Comparison of ENCODE assay signal across 10 mouse cellular contexts in the genomic region with DNA sequence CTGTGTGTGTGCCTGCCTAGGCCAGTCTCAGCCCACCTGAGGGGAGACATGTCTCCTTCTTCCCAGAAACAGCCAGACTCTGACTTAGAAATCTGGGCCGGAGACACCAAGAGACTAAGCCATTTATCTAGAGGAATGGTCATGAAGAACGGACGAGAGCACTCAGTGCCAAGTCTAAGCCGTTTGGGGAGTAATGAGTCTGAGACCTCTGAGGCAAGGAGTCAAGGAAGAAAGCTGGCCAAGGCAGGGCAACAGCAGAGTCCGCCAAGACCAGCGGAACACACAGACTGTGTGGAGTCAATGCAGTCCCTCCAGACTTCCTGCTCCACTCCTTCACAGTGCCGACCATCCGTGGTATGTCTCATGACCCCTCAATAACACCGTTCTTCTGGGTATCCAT.
DNase-seq lines count a peak whose midpoint lies in the region.
"Had no signal": no experiment of that assay in that cellular context is flagged by ENCODE, and none has a peak within 500 bp of the region (broad histone marks: within the 10 kb centered on the region; RNA-seq: fewer than 3 reads in every experiment).

No protein-coding gene starts in this region.

- DNase-seq in gastrocnemius, postnatal 25 days = peak; percentile 25
- DNase-seq in gastrocnemius, postnatal 4 days (ENCODE audit: low spot score in 2 of 2) = no peak
- DNase-seq in adipocyte (ENCODE audit: low spot score) = peak; percentile 28
- peak; percentile 13 to 31 for DNase-seq in heart, postnatal 14 days
- peak; percentile 61 for DNase-seq in lung, postnatal 10 days
- no peak for DNase-seq in urinary bladder, postnatal 10 days (ENCODE audit: low spot score)
- DNase-seq in thymus, postnatal 4 days = no peak
- no peak for DNase-seq in left cerebral cortex, postnatal 25 days (ENCODE audit: low spot score in 2 of 2)
- DNase-seq: retina, postnatal 1 day; thymus, postnatal 25 days had no signal

- intact Hi-C loops in heart, postnatal 14 days (cut with DNase I) = no loop called here
- intact Hi-C loops in left cerebral cortex, postnatal 25 days (cut with DNase I) = no loop called here

Comparison
In these comparisons a context has a peak if more than half of its experiments do, and no peak if none do; other contexts are left out.
1. DNase-seq: peak in gastrocnemius, postnatal 25 days (single experiment), adipocyte (single experiment), heart, postnatal 14 days (2 of 2) and lung, postnatal 10 days (single experiment); none in gastrocnemius, postnatal 4 days (0 of 2), urinary bladder, postnatal 10 days (single experiment), thymus, postnatal 4 days (single experiment) and left cerebral cortex, postnatal 25 days (0 of 2).